Mouse (Mus musculus) stomach, postnatal 0 days (tissue): Measurements from ENCODE around the gene Khdrbs1.

Experiments used
- CTCF ChIP-seq: IDR thresholded peaks from 2 replicates; pipeline ENCODE4 v1.5.1; 2016; ENCODE audit warnings: antibody characterized with exemption, low read depth, mild to moderate bottlenecking, moderate library complexity
- EP300 ChIP-seq: optimal IDR thresholded peaks from 2 replicates; pipeline ENCODE3; 2016; ENCODE audit warnings: antibody characterized with exemption

- TF ChIP-seq CTCF (no peak), EP300 (no peak)
Measured at GRCm38 (mm10) chr4:129662255-129662813, 79.8 kb downstream of the Khdrbs1 start.
